ENCODE assay signal across 17 mouse cellular contexts in genomic region chr5:46137695-46138094, GRCm38 (mm10).
DNase-seq lines count a peak whose midpoint lies in the region; ATAC-seq and TF ChIP-seq lines count a peak whose summit lies in the region.
"Had no signal": no experiment of that assay in that cellular context is flagged by ENCODE, and none has a peak within 500 bp of the region (broad histone marks: within the 10 kb centered on the region; RNA-seq: fewer than 3 reads in every experiment).

No protein-coding gene starts in this region.

- H3K27me3 ChIP-seq in lung, embryonic 14.5 days (ENCODE audit: insufficient read depth, low read length) = no peaks in the 10 kb centered on the region
- no peaks in the 10 kb centered on the region for H3K27me3 ChIP-seq in forebrain, postnatal 0 days (ENCODE audit: insufficient read depth, low read length)
- H3K27me3 ChIP-seq in midbrain, embryonic 15.5 days (replicated peaks) = no peaks in the 10 kb centered on the region
- H3K27me3 ChIP-seq: embryonic facial prominence, embryonic 12.5 days; intestine, embryonic 15.5 days; liver, embryonic 15.5 days; megakaryocyte, embryonic 14.5 days had no signal

- 27% methylated on average over 3 of the region's 3 CpGs for WGBS in lung, embryonic 14.5 days
- 22% methylated on average over 3 of the region's 3 CpGs for WGBS in forebrain, postnatal 0 days
- WGBS in midbrain, embryonic 15.5 days = 17% methylated on average over 3 of the region's 3 CpGs

- H3K4me2 ChIP-seq in lung, embryonic 14.5 days = no peak overlapping the region
- no peak overlapping the region for H3K4me2 ChIP-seq in forebrain, postnatal 0 days (ENCODE audit: low read depth)
- H3K4me2 ChIP-seq in midbrain, embryonic 15.5 days = no peak overlapping the region
- H3K4me2 ChIP-seq: embryonic facial prominence, embryonic 12.5 days; intestine, embryonic 15.5 days; liver, embryonic 15.5 days had no signal

- no peak for TF ChIP-seq CTCF in lung, embryonic 14.5 days (IDR thresholded peaks at IDR 0.05; ENCODE audit: low read depth)
- no peak for TF ChIP-seq CTCF in forebrain, postnatal 0 days (IDR thresholded peaks at IDR 0.05; ENCODE audit: low read depth)

- no peaks in the 10 kb centered on the region for H3K9me3 ChIP-seq in lung, embryonic 14.5 days (ENCODE audit: low read depth, low read length)
- no peaks in the 10 kb centered on the region for H3K9me3 ChIP-seq in forebrain, postnatal 0 days (ENCODE audit: low read length)
- H3K9me3 ChIP-seq in midbrain, embryonic 15.5 days = no peaks in the 10 kb centered on the region
- H3K9me3 ChIP-seq: embryonic facial prominence, embryonic 12.5 days; intestine, embryonic 15.5 days; liver, embryonic 15.5 days; megakaryocyte, embryonic 14.5 days had no signal

- H3K4me3 ChIP-seq in lung, embryonic 14.5 days (ENCODE audit: low read depth, low read length) = no peak overlapping the region
- H3K4me3 ChIP-seq in forebrain, postnatal 0 days (ENCODE audit: low read depth, low read length) = no peak overlapping the region
- H3K4me3 ChIP-seq in midbrain, embryonic 15.5 days = no peak overlapping the region
- H3K4me3 ChIP-seq: embryonic facial prominence, embryonic 12.5 days; heart, adult 2 months; intestine, embryonic 15.5 days; liver, embryonic 15.5 days; megakaryocyte, embryonic 14.5 days had no signal

- no peak overlapping the region for H3K27ac ChIP-seq in lung, embryonic 14.5 days (ENCODE audit: low read depth)
- no peak overlapping the region for H3K27ac ChIP-seq in forebrain, postnatal 0 days (ENCODE audit: low read depth, low read length)
- H3K27ac ChIP-seq in midbrain, embryonic 15.5 days = peak overlapping the region; percentile 48; the same call in 1 of the 2 replicates
- H3K27ac ChIP-seq: embryonic facial prominence, embryonic 12.5 days; heart, adult 2 months; intestine, embryonic 15.5 days; liver, embryonic 15.5 days had no signal

- H3K4me1 ChIP-seq in lung, embryonic 14.5 days (ENCODE audit: insufficient read depth) = no peaks in the 10 kb centered on the region; the same call in 1 of the 2 replicates
- H3K4me1 ChIP-seq in forebrain, postnatal 0 days (ENCODE audit: insufficient read depth) = no peaks in the 10 kb centered on the region
- peaks cover 5% of the 10 kb centered on the region for H3K4me1 ChIP-seq in midbrain, embryonic 15.5 days
- H3K4me1 ChIP-seq: embryonic facial prominence, embryonic 12.5 days; intestine, embryonic 15.5 days; liver, embryonic 15.5 days; megakaryocyte, embryonic 14.5 days had no signal

- H3K36me3 ChIP-seq in lung, embryonic 14.5 days (ENCODE audit: insufficient read depth) = no peaks in the 10 kb centered on the region
- no peaks in the 10 kb centered on the region for H3K36me3 ChIP-seq in forebrain, postnatal 0 days (ENCODE audit: insufficient read depth)
- H3K36me3 ChIP-seq in midbrain, embryonic 15.5 days (replicated peaks) = no peaks in the 10 kb centered on the region
- H3K36me3 ChIP-seq: embryonic facial prominence, embryonic 12.5 days; intestine, embryonic 15.5 days; liver, embryonic 15.5 days had no signal

- ATAC-seq in lung, embryonic 14.5 days (ENCODE audit: insufficient read depth) = peak; percentile 80
- peak; percentile 32; the same call in 1 of the 2 replicates for ATAC-seq in forebrain, postnatal 0 days
- peak; percentile 84 for ATAC-seq in midbrain, embryonic 15.5 days (replicated peaks)
- ATAC-seq: activated CD4-positive, CD25-positive, alpha-beta regulatory T cell, adult 4 months; intestine, embryonic 15.5 days had no signal

- peak; percentile 78 for DNase-seq in lung, embryonic 14.5 days
- DNase-seq in lung, postnatal 4 days = no peak
- peak; percentile 23 for DNase-seq in embryo, embryonic 11 days
- peak; percentile 14 for DNase-seq in forebrain, postnatal 0 days
- DNase-seq in ovary, postnatal 36 days (ENCODE audit: low spot score) = no peak
- DNase-seq in right cerebral cortex, adult 18-20 months = no peak
- no peak for DNase-seq in adrenal gland, postnatal 14 days
- DNase-seq: cerebellum, adult 8-10 months; heart, adult 2 months; heart, postnatal 10 days; thymus, postnatal 4 days had no signal

- H3K9ac ChIP-seq in lung, embryonic 14.5 days = no peak overlapping the region
- H3K9ac ChIP-seq in forebrain, postnatal 0 days = no peak overlapping the region
- no peak overlapping the region for H3K9ac ChIP-seq in midbrain, embryonic 15.5 days
- H3K9ac ChIP-seq: embryonic facial prominence, embryonic 12.5 days; intestine, embryonic 15.5 days; liver, embryonic 15.5 days had no signal

Comparison
In these comparisons a context has a peak if more than half of its experiments do, and no peak if none do; other contexts are left out.
1. DNase-seq: peak in lung, embryonic 14.5 days (single experiment), embryo, embryonic 11 days (single experiment) and forebrain, postnatal 0 days (single experiment); none in lung, postnatal 4 days (0 of 2), ovary, postnatal 36 days (single experiment), right cerebral cortex, adult 18-20 months (single experiment) and adrenal gland, postnatal 14 days (single experiment).
2. ATAC-seq: peak in every context shown above with its lines; median percentile 84 in midbrain, embryonic 15.5 days; 80 in lung, embryonic 14.5 days; 32 in forebrain, postnatal 0 days.